Mouse (Mus musculus): ENCODE measurements around the gene Kpna7. TPM values are rescaled to one million over a fixed set of nuclear protein-coding genes. Genes with fewer than 3 reads are reported as not detected.
"Not testable (repeated sequence)": the region's sequence is repeated elsewhere in the genome, so short reads cannot be mapped to it uniquely, and the experiment has no call there.

Kpna7 gene
- total and polyA plus RNA-seq, 3 experiments = not detected

- no peak for DNase-seq
These were observed 18.9 kb upstream of the Kpna7 start for GRCm38 (mm10) chr5:145102706-145103105.

GRCm38 (mm10) chr5:145101451-145101850, 17.6 kb upstream of the Kpna7 start:
- DNase-seq = not testable (repeated sequence)

GRCm38 (mm10) chr5:145100960-145101359, 17.1 kb upstream of the Kpna7 start:
- no peak for DNase-seq

GRCm38 (mm10) chr5:145098340-145098821, 14.6 kb upstream of the Kpna7 start:
- no peak for DNase-seq

GRCm38 (mm10) chr5:145096195-145096594, 12.4 kb upstream of the Kpna7 start:
- no peak for DNase-seq

GRCm38 (mm10) chr5:145089878-145090277, 6.0 kb upstream of the Kpna7 start:
- DNase-seq = no peak

GRCm38 (mm10) chr5:145088186-145088585, 4.4 kb upstream of the Kpna7 start:
- DNase-seq = no peak

GRCm38 (mm10) chr5:145084822-145085221, 992 bp upstream of the Kpna7 start:
- DNase-seq = no peak

- not testable (repeated sequence) for DNase-seq
These were observed 629 bp downstream of the Kpna7 start for GRCm38 (mm10) chr5:145083201-145083600.

GRCm38 (mm10) chr5:145081866-145082613, 1.8 kb downstream of the Kpna7 start:
- DNase-seq = no peak

- DNase-seq = no peak
These were observed 8.7 kb downstream of the Kpna7 start for GRCm38 (mm10) chr5:145075081-145075480.

- DNase-seq = no peak
These were observed 12.5 kb downstream of the Kpna7 start for GRCm38 (mm10) chr5:145071342-145071741.

GRCm38 (mm10) chr5:145069707-145070106, 14.1 kb downstream of the Kpna7 start:
- peak; percentile 62 for DNase-seq

- no peak for DNase-seq
These were observed 15.0 kb downstream of the Kpna7 start for GRCm38 (mm10) chr5:145068863-145069262.

- DNase-seq = no peak
These were observed 19.0 kb downstream of the Kpna7 start for GRCm38 (mm10) chr5:145064765-145065340.

GRCm38 (mm10) chr5:145059524-145059923, 24.3 kb downstream of the Kpna7 start:
- no peak for DNase-seq

GRCm38 (mm10) chr5:145058722-145059121, 25.1 kb downstream of the Kpna7 start:
- no peak for DNase-seq

- DNase-seq = no peak
These were observed 25.9 kb downstream of the Kpna7 start for GRCm38 (mm10) chr5:145057907-145058306.

GRCm38 (mm10) chr5:145054187-145054586, 29.6 kb downstream of the Kpna7 start:
- DNase-seq = not testable (repeated sequence)

GRCm38 (mm10) chr5:145042690-145043089, 41.1 kb downstream of the Kpna7 start, which contains the start of gene 1700018F24Rik:
1700018F24Rik (plus strand) TSS chr5:145042990.
- DNase-seq = not testable (repeated sequence)

GRCm38 (mm10) chr5:145041628-145042027, 42.2 kb downstream of the Kpna7 start:
- DNase-seq = no peak

GRCm38 (mm10) chr5:145032391-145032790, 51.4 kb downstream of the Kpna7 start, which contains the start of gene Gm4871:
Gm4871 (minus strand) TSS chr5:145032754.
- DNase-seq = peak; percentile 48

- DNase-seq = not testable (repeated sequence)
These were observed 53.4 kb downstream of the Kpna7 start for GRCm38 (mm10) chr5:145030476-145030875.

All from adrenal gland, adult 2 months (tissue).